Mouse (Mus musculus) embryo, embryonic 10 days (tissue): ENCODE measurements at regions not wholly inside any gene's neighbourhood (a gene's known extent, or its start where the extent isn't known, plus 50 kb on each side); places are given as distances from the start of the nearest gene placed in this dataset.

ENCODE experiments used
- DNase-seq: peaks from one replicate; pipeline ENCODE4 v3.0.0-alpha.2; 2015; ENCODE audit warnings: low spot score

- peak; percentile 84 for DNase-seq
These were observed 162.8 kb downstream of the Cmpk2 start for GRCm38 (mm10) chr12:26631795-26632122.

- no peak for DNase-seq
These were observed 162.2 kb downstream of the Cmpk2 start for GRCm38 (mm10) chr12:26631111-26631794.

GRCm38 (mm10) chr12:26621135-26621932 is 152.3 kb downstream of the Cmpk2 start:
- no peak for DNase-seq

- DNase-seq: no peak
These were observed 151.6 kb downstream of the Cmpk2 start for GRCm38 (mm10) chr12:26620501-26621134.

- DNase-seq: no peak
These were observed 149.0 kb downstream of the Cmpk2 start for GRCm38 (mm10) chr12:26617969-26618368.

GRCm38 (mm10) chr12:26613086-26613705 is 144.2 kb downstream of the Cmpk2 start:
- DNase-seq: no peak

- DNase-seq: no peak
These were observed 141.1 kb downstream of the Cmpk2 start for GRCm38 (mm10) chr12:26610079-26610478.

- DNase-seq: no peak
These were observed 129.5 kb downstream of the Cmpk2 start for GRCm38 (mm10) chr12:26598501-26598900.

- peak; percentile 54 for DNase-seq
These were observed 123.1 kb downstream of the Cmpk2 start for GRCm38 (mm10) chr12:26592125-26592524.

GRCm38 (mm10) chr12:26589091-26589490 is 120.1 kb downstream of the Cmpk2 start:
- no peak for DNase-seq

GRCm38 (mm10) chr12:26577438-26577837 is 108.4 kb downstream of the Cmpk2 start:
- no peak for DNase-seq

GRCm38 (mm10) chr12:26571602-26572001 is 102.6 kb downstream of the Cmpk2 start:
- DNase-seq: no peak

GRCm38 (mm10) chr12:26567435-26567834 is 98.4 kb downstream of the Cmpk2 start:
- DNase-seq: no peak

- no peak for DNase-seq
These were observed 93.9 kb downstream of the Cmpk2 start for GRCm38 (mm10) chr12:26562858-26563257.

- no peak for DNase-seq
These were observed 90.6 kb downstream of the Cmpk2 start for GRCm38 (mm10) chr12:26559560-26559959.

- DNase-seq: no peak
These were observed 88.4 kb downstream of the Cmpk2 start for GRCm38 (mm10) chr12:26557411-26557810.

- no peak for DNase-seq
These were observed 82.3 kb downstream of the Cmpk2 start for GRCm38 (mm10) chr12:26551168-26551926.

GRCm38 (mm10) chr12:26547466-26547865 is 78.5 kb downstream of the Cmpk2 start:
- no peak for DNase-seq

GRCm38 (mm10) chr12:26546361-26546760 is 77.4 kb downstream of the Cmpk2 start:
- no peak for DNase-seq

- DNase-seq: no peak
These were observed 74.5 kb downstream of the Cmpk2 start for GRCm38 (mm10) chr12:26543463-26543862.

GRCm38 (mm10) chr12:26542451-26542850 is 73.4 kb downstream of the Cmpk2 start:
- DNase-seq: no peak
